In the genomic region with DNA sequence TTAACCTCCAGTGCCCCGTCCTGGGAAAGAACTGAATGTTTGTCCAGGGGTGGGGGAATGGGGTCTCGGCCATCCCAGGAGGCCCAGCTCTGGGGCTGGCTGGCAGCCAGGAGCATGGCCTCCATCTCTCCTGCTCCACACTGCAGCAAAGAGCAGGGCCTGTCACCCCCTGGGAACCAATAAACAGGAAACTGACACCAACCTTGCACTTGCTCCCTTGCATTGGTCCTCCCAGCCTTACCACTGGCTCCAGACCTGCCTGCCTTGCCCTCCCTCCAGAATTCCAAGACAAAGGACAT, we compare ENCODE assay signal across 8 mouse cellular contexts. TPM values are rescaled to one million over a fixed set of nuclear protein-coding genes. Genes with fewer than 3 reads are reported as not detected.
DNase-seq lines count a peak whose midpoint lies in the region; ATAC-seq lines count a peak whose summit lies in the region.

No protein-coding gene starts in this region.

- intact Hi-C loops in left cerebral cortex, postnatal 14 days (cut with DNase I): loop anchor here (10.0 kb wide), 1 partner anchor 455 kb away; no protein-coding TSS in a partner anchor

- H3K4me2 ChIP-seq in liver, embryonic 11.5 days: no peak overlapping the region

- H3K27ac ChIP-seq in liver, embryonic 11.5 days (ENCODE audit: low read depth, low read length): peak overlapping the region; percentile 26; the same call in 1 of the 2 replicates

- peak; percentile 57 for DNase-seq in ovary, postnatal 14 days (ENCODE audit: low spot score)
- DNase-seq in ovary, postnatal 10 days (ENCODE audit: low spot score): no peak
- DNase-seq in heart, postnatal 4 days: peak; percentile 62
- DNase-seq in liver, embryonic 11.5 days (ENCODE audit: low spot score): no peak
- peak; percentile 67 for DNase-seq in yolk sac, embryonic 10.5 days (ENCODE audit: low spot score)
- no peak for DNase-seq in left cerebral cortex, postnatal 14 days (ENCODE audit: low spot score in 2 of 2)
- no peak for DNase-seq in cerebellum, adult 11-12 months
- DNase-seq in left cerebral cortex, adult 11 months (ENCODE audit: low spot score): no peak

- ATAC-seq in liver, embryonic 11.5 days (replicated peaks; ENCODE audit: low FRiP score): no peak; the same call in 1 of the 2 replicates

- peaks cover 6% of the 10 kb centered on the region; the same call in 1 of the 2 replicates for H3K36me3 ChIP-seq in liver, embryonic 11.5 days (ENCODE audit: control insufficient read depth, insufficient read depth, low read length)

- H3K9me3 ChIP-seq in liver, embryonic 11.5 days (ENCODE audit: control insufficient read depth, low read length): no peaks in the 10 kb centered on the region

- H3K9ac ChIP-seq in liver, embryonic 11.5 days (ENCODE audit: low read depth, low read length): no peak overlapping the region

- H3K4me1 ChIP-seq in liver, embryonic 11.5 days (replicated peaks; ENCODE audit: control insufficient read depth, insufficient read depth, low read length): peaks cover 51% of the 10 kb centered on the region

- no peaks in the 10 kb centered on the region for H3K27me3 ChIP-seq in liver, embryonic 11.5 days (replicated peaks; ENCODE audit: control insufficient read depth, insufficient read depth, low read length)

- no peak overlapping the region for H3K4me3 ChIP-seq in liver, embryonic 11.5 days (ENCODE audit: low read depth, low read length)

- 39% methylated on average over 2 of the region's 2 CpGs for WGBS in liver, embryonic 11.5 days

RNA-seq across cellular contexts. Expression of gene Arhgef17, which starts 12.1 kb away (rescaled TPM):
- 10 to 100 TPM; 37.0 to 38.4 TPM for total RNA-seq in heart, postnatal 4 days (2021)
- polyA plus RNA-seq in liver, embryonic 11.5 days (2014; fragmentation: Nextera tagmentation; extraction: Ambion mirVana): 4.5 and 5.4 TPM in 2 replicates
- total RNA-seq in left cerebral cortex, postnatal 14 days (2021): 10 to 100 TPM; 81.3 to 91.6 TPM

RNA-seq across cellular contexts. Expression of gene P2ry6, which starts 54.7 kb away (rescaled TPM):
- total RNA-seq in heart, postnatal 4 days (2021): 1 to 10 TPM; 2.5 to 2.6 TPM
- polyA plus RNA-seq in liver, embryonic 11.5 days (2014; fragmentation: Nextera tagmentation; extraction: Ambion mirVana): 4.1 and 4.3 TPM in 2 replicates
- 1 to 10 TPM; 4.2 to 4.3 TPM for total RNA-seq in left cerebral cortex, postnatal 14 days (2021)

RNA-seq across cellular contexts. Expression of gene Relt, which starts 56.5 kb away (rescaled TPM):
- total RNA-seq in heart, postnatal 4 days (2021): 1 to 10 TPM; 5.6 to 6.4 TPM
- polyA plus RNA-seq in liver, embryonic 11.5 days (2014; fragmentation: Nextera tagmentation; extraction: Ambion mirVana): 14.6 and 17.0 TPM in 2 replicates
- total RNA-seq in left cerebral cortex, postnatal 14 days (2021): 10 to 100 TPM in 1 of 2 experiments, 1 to 10 TPM in 1; 9.7 to 10.6 TPM

Comparison
In these comparisons a context has a peak if more than half of its experiments do, and no peak if none do; other contexts are left out.
1. DNase-seq: peak in ovary, postnatal 14 days (single experiment), heart, postnatal 4 days (single experiment) and yolk sac, embryonic 10.5 days (single experiment); none in ovary, postnatal 10 days (single experiment), liver, embryonic 11.5 days (single experiment), left cerebral cortex, postnatal 14 days (0 of 2), cerebellum, adult 11-12 months (single experiment) and left cerebral cortex, adult 11 months (single experiment).